Mouse (Mus musculus) retina, adult 2 months (tissue): ENCODE results near the gene Gm28051.
A peak's percentile ranks its signal among the peaks of the same experiment; 100 is the strongest.

ENCODE experiments used
- DNase-seq: peaks from one replicate; pipeline ENCODE4 v3.0.0-alpha.2; 2012; ENCODE audit warnings: low read depth, low spot score

The Gm28051 gene

DNA sequence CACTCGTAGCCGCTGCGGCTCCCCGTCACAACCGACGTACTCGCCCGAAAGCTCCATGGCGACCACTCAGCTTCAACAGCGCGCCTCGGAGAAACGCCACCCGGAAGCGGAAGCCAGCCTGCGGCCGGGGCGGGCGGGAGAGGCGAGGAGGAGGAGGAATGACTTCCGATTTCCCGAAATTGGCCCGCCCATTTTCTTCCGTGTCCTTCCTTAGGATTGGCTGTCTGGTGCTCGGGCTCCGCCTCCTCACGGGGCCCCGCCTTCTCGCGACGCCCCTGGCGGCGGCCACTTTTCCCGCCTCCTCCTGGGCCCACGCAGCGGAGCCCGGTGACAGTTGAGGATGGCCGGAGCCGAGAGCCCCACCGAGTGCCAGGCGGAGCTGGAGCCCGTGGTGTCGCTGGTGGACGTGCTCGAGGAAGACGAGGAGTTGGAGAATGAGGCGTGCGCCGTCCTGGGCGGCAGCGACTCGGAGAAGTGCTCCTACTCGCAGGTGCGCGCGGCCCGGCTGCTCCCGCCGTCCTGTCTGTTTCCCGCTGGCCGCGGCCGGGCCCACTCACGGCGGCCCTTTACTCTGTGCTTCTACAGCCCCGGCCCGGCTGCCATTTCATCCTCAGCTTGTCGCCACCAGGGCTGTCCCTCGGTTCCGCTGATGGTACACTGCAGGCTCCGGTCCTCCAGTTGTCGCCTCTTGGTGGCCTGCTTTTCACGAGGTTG lies at the start of gene Gm28051, which contains the start of the genes Gon7 and Ubr7:
TSS of gene Gm28051 (minus strand) at position 77 of the 714 bp plus-strand sequence.
TSS of gene Gon7 (minus strand) at position 115 of the 714 bp plus-strand sequence.
TSS of gene Ubr7 (plus strand) at position 279 of the 714 bp plus-strand sequence.
- peak; percentile 93 for DNase-seq

DNA sequence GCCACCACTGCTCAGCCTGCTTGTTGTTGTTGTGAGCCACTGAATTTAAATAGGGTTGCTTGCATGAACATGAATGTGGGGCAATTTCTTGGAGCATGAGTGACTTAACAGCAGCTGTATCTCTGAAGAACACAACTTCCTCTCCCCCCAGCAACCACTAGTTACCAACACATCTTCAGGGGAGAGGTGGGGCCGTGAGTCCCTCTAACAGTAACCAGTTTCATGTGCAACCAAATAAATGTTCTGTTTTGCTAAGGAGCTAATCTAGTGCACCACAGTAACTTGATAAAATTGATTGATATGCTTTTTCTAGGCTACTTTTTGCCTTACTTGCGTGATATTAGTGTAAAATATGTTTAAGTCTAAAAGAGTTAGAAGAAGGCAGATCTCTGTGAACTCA lies 42.0 kb upstream of the Gm28051 start:
- no peak for DNase-seq

GRCm38 (mm10) chr12:102787927-102788326 lies 30.4 kb upstream of the Gm28051 start:
- no peak for DNase-seq

- DNase-seq: no peak
Observed at GRCm38 (mm10) chr12:102785593-102785985, 28.0 kb upstream of the Gm28051 start.

- DNase-seq: no peak
Observed at GRCm38 (mm10) chr12:102784899-102785592, 27.5 kb upstream of the Gm28051 start.

DNA sequence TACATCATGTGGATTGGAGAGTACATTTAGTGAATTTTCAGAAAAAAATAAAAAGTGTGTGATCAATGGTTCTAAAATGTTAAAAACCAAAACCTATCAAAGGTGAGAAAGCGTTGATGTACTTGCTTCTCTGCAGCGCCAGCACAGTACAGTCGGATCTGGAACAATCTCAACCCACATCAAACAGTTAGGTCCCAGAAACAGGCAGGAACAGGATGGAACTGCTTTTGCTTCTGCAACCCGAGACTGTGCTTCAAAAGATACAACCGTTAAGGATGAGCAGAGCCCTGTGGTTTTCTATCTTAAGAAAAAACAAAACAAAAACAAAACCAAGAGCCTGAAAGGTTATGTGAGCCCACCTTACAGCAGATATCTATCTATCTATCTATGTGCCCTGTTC lies 25.3 kb upstream of the Gm28051 start:
- DNase-seq: no peak

- DNase-seq: no peak
Observed at GRCm38 (mm10) chr12:102779452-102779851, 21.9 kb upstream of the Gm28051 start.

DNA sequence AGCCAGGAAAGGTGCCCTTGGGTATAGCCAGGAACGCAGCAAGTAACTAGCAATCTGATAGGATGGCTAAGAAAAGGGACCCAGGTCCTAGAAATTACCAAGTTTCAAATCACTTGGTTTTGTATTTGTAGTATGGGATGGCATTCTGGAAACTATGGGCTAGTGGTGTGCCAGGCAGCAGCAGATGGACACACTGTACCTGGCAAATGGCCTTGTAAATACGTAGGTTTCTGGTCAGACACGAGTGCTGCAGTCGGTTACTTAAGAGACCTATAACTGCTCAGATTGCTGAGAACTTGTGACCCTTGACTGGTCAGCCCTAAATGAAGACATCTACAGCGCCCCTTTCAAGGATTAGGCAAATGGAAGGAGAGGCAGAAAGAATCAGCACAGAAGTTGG lies 20.6 kb upstream of the Gm28051 start:
- no peak for DNase-seq

- DNase-seq: no peak
Observed at GRCm38 (mm10) chr12:102776035-102776434, 18.5 kb upstream of the Gm28051 start.

- DNase-seq: no peak
Observed at GRCm38 (mm10) chr12:102772676-102773075, 15.1 kb upstream of the Gm28051 start.

DNA sequence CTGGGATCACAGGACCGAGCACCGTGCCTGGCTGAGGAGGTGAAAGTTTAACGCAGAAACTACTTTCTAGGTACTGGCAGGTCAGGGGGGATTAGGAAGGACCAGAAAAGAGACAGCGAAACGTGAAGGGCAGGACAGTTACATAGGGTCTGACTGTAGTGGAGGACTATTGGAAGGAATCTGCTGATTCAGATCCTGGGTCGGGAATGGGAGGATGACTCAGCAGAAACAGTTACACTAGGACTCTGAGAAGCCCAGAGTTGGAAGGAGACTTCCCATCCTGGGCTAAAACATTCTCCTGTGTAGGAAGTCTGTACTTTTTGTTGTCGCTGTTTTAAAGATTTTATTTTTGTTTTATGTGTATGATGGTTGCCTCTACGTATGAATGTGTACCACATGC lies 14.0 kb upstream of the Gm28051 start:
- no peak for DNase-seq

DNA sequence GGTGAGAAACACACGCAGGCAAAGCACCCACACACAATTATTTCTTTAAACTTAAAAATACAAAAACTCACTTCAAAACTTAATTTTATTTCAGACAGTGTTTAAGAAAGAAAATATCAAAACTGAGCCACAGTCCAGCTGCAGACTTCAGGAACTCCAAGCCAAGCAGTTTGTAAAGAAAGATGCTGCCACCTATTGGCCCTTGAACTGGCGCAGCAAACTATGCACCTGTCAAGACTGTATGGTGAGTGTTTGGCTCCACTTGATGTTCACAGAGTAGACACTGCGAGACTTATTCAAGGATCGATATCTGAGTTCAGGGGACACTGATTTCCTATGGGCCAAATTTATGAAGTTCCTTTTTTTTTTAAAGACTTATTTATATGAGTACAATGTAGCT lies 11.4 kb upstream of the Gm28051 start:
- no peak for DNase-seq

- no peak for DNase-seq
Observed at GRCm38 (mm10) chr12:102763696-102764095, 6.1 kb upstream of the Gm28051 start.

DNA sequence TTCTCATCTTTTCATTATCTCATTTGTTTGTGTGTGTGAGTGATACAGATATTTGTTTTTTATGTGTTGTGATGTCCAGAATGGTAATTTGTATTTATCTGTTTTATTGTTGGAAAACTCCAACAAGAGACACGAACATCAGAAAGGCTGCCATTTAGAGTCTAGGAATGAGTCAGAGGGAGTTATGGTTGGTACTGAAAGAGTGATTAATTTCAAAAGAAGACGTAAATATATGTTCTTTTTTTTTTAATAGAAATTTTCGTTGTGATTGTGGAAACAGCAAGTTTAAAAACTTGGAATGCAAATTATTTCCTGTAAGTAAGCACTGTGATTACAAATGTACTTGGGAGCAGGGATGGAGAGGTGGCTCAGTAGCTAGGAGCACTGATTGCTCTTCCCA lies 4.1 kb upstream of the Gm28051 start:
- DNase-seq: no peak

- no peak for DNase-seq
Observed at GRCm38 (mm10) chr12:102758936-102759335, 1.4 kb upstream of the Gm28051 start.

DNA sequence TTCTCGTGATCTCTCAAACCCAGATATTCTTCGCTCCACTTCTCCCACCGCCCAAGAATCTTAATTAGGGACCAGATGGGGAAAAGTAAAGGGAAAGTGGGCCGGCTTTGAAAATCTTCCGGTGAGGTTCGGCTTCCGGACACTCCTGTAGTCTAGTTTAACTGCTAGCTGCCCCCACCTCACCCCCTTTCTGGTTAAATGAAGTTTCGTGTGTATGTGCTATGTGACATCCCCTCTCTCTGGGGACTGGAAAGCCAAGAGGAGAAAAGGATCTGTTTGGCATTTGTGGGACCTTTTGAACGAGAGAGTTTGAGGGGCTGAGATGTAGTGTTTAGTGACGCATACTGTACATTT lies 815 bp upstream of the Gm28051 start, which contains the start of gene Gm20604:
TSS of gene Gm20604 (minus strand) at position 270 of the 354 bp plus-strand sequence.
- DNase-seq: no peak

DNA sequence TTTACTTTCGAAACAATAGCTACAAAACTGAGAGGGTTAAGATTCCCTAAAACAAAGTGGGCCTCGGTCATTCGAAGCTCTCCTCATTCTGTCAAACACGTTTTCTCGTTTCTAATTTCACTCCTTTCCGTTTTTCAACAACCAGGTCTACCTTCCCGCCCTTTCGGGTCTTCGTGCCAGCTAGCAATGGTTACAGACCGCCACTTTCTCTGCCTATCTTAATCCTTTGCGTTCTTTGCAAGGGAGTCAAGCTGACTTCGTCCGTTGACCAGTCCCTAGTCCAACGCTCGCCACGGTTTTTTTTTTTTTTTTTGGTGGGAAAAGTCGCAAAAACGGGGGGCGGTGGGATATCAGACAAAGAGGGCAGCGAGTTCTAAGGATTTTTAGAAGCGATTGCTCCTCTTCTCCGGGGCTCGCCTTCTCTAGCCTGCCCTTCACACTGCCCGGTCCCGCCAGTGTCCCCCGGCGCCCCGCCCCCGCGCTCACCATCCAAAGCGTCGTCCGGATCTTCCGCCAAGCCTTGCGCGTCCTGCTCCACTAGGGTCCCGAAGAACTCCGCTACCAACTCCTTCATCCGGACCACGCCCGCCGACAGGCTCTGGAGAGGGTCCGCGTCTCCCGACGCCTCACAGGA lies 393 bp downstream of the Gm28051 start:
- no peak for DNase-seq

GRCm38 (mm10) chr12:102756304-102756703 lies 1.3 kb downstream of the Gm28051 start:
- no peak for DNase-seq

GRCm38 (mm10) chr12:102748256-102748655 lies 9.3 kb downstream of the Gm28051 start:
- no peak for DNase-seq

- DNase-seq: no peak
Observed at GRCm38 (mm10) chr12:102744839-102745238, 12.7 kb downstream of the Gm28051 start.

DNA sequence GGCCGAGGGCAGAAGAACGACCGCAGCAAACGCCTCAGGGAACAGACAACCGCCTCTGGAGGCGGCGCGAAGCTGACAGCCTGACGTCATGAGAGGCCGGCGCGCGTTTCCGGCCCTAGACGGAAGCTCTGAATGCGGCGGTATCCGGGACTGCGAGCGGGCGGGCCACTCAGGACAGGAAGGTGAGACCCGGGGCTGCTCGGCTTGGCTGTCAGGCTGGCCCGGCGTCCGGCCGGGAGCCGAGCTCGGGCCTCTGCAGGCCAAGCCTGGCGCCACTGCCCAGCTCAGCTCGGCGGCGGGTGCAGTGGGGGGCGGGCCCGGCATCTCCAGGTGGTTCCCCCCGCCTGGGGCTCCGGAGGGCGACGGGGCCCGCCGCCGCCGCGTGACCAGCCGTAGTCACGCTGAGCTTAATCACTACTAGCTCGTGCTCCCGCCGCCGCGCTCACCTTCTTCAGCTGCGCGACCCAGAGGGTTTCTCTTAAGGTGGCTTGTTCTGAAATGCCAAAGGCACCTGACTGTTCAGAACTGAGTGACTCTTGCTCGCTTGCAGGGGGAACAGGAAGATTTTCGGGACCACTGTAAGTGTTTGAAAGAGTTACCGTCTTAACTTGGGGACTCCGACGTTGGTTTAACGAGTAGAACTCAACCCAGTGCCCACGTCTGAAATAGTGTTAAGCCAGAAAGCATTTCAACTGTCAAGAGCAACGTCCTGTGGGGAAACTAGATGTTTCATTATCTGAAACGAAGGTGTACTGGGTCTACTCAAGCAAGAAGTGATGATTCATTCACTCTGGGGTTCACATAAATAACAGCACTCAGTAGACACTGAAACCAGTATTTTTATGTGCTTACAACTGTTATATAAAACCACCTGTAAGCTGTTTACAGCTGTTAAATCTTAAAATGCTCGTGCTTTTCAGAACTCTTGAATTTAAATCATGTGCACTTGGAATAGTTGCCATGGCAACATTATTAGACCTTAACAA lies 13.7 kb downstream of the Gm28051 start, which contains the start of the genes Moap1 and Tmem251:
TSS of gene Moap1 (minus strand) at position 73 of the 986 bp plus-strand sequence.
TSS of gene Tmem251 (plus strand) at position 174 of the 986 bp plus-strand sequence.
- DNase-seq: peak; percentile 69
